ENCODE assay signal across 28 mouse cellular contexts in the genomic region with DNA sequence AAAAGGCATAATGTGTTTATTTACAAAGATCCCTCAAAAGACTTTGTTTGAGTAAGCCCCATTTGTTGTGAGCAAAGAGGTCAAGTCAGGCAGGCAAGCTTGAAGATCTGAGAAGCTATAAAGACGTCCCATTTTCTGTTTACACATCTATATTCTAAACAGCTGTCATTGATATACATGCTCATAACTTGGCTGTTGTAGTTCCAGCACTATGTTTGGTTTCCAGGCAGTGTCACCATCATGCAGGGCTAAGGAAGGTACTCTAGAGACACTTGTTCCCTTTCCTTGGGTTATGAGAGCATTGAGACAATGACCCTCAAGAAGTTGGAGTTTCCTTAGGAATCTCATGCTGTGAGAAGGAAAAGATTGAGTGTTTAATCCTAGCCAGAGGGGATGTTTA. TPM values are rescaled to one million over a fixed set of nuclear protein-coding genes. Genes with fewer than 3 reads are reported as not detected.
"Had no signal": no experiment of that assay in that cellular context is flagged by ENCODE, and none has a peak within 500 bp of the region (broad histone marks: within the 10 kb centered on the region; RNA-seq: fewer than 3 reads in every experiment).

No protein-coding gene starts in this region.

- DNase-seq: left cerebral cortex, postnatal 4 days; liver; liver, embryonic 13.5 days; liver, postnatal 0 days; lung, adult 18-20 months; lung, postnatal 4 days; midbrain, embryonic 14.5 days had no signal

- H3K4me3 ChIP-seq: left cerebral cortex, adult 2 months; limb, embryonic 10.5 days; limb, embryonic 12.5 days; limb, embryonic 13.5 days; limb, embryonic 15.5 days; liver, embryonic 12.5 days; liver, embryonic 13.5 days; liver, embryonic 15.5 days; lung, embryonic 15.5 days; megakaryocyte, embryonic 14.5 days; midbrain, embryonic 10.5 days; midbrain, embryonic 12.5 days; midbrain, embryonic 13.5 days; midbrain, embryonic 15.5 days; myocyte; neural tube, embryonic 12.5 days had no signal

- H3K9me3 ChIP-seq: limb, embryonic 10.5 days; limb, embryonic 12.5 days; limb, embryonic 13.5 days; limb, embryonic 15.5 days; liver, embryonic 12.5 days; liver, embryonic 13.5 days; liver, embryonic 15.5 days; lung, embryonic 15.5 days; megakaryocyte, embryonic 14.5 days; midbrain, embryonic 10.5 days; midbrain, embryonic 12.5 days; midbrain, embryonic 13.5 days; midbrain, embryonic 15.5 days; neural tube, embryonic 12.5 days had no signal

- H3K27me3 ChIP-seq: limb, embryonic 12.5 days; limb, embryonic 13.5 days; limb, embryonic 15.5 days; liver, embryonic 12.5 days; liver, embryonic 13.5 days; liver, embryonic 15.5 days; lung, embryonic 15.5 days; megakaryocyte, embryonic 14.5 days; midbrain, embryonic 12.5 days; midbrain, embryonic 13.5 days; midbrain, embryonic 15.5 days; neural tube, embryonic 12.5 days had no signal

- ATAC-seq: liver, embryonic 12.5 days; liver, postnatal 0 days; lung, postnatal 0 days; midbrain, embryonic 13.5 days; midbrain, embryonic 15.5 days; midbrain, embryonic 16.5 days had no signal

- H3K4me1 ChIP-seq: limb, embryonic 10.5 days; limb, embryonic 12.5 days; limb, embryonic 15.5 days; liver, embryonic 12.5 days; liver, embryonic 13.5 days; liver, embryonic 15.5 days; lung, embryonic 15.5 days; midbrain, embryonic 10.5 days; midbrain, embryonic 12.5 days; midbrain, embryonic 13.5 days; midbrain, embryonic 15.5 days; neural tube, embryonic 12.5 days had no signal

- H3K9ac ChIP-seq: limb, embryonic 12.5 days; limb, embryonic 13.5 days; limb, embryonic 15.5 days; liver, embryonic 12.5 days; liver, embryonic 13.5 days; liver, embryonic 14.5 days; liver, embryonic 15.5 days; liver, postnatal 0 days; lung, embryonic 15.5 days; midbrain, embryonic 12.5 days; midbrain, embryonic 13.5 days; midbrain, embryonic 15.5 days; neural tube, embryonic 12.5 days had no signal

- H3K4me2 ChIP-seq: limb, embryonic 12.5 days; limb, embryonic 13.5 days; limb, embryonic 15.5 days; liver, embryonic 11.5 days; liver, embryonic 12.5 days; liver, embryonic 13.5 days; liver, embryonic 15.5 days; lung, embryonic 15.5 days; midbrain, embryonic 11.5 days; midbrain, embryonic 12.5 days; midbrain, embryonic 13.5 days; midbrain, embryonic 15.5 days; neural tube, embryonic 12.5 days had no signal

- H3K36me3 ChIP-seq: limb, embryonic 10.5 days; limb, embryonic 12.5 days; limb, embryonic 13.5 days; limb, embryonic 15.5 days; liver, embryonic 12.5 days; liver, embryonic 13.5 days; liver, embryonic 15.5 days; lung, embryonic 15.5 days; midbrain, embryonic 10.5 days; midbrain, embryonic 12.5 days; midbrain, embryonic 13.5 days; midbrain, embryonic 15.5 days; neural tube, embryonic 12.5 days had no signal

- H3K27ac ChIP-seq: left cerebral cortex, adult 2 months; limb, embryonic 10.5 days; limb, embryonic 12.5 days; limb, embryonic 13.5 days; limb, embryonic 15.5 days; liver, embryonic 12.5 days; liver, embryonic 13.5 days; liver, embryonic 14.5 days; liver, embryonic 15.5 days; lung, embryonic 15.5 days; macrophage; midbrain, embryonic 10.5 days; midbrain, embryonic 12.5 days; midbrain, embryonic 13.5 days; midbrain, embryonic 15.5 days; neural tube, embryonic 12.5 days had no signal

RNA-seq across cellular contexts. Expression of gene Kcnq5, which starts 17.6 kb away (rescaled TPM):
- polyA plus RNA-seq: macrophage, myocyte had no signal
